Mouse (Mus musculus) hindbrain, embryonic 13.5 days (tissue): ENCODE results near the gene Robo3. TPM values are rescaled to one million over a fixed set of nuclear protein-coding genes. Genes with fewer than 3 reads are reported as not detected.

Experiments used
- ATAC-seq: fragments of 200-750 bp; cut with Nextera tagmentation; 2 replicates; pipeline ENCODE4 v1.8.0; 2017; ENCODE audit warnings: moderate TSS enrichment; ENCODE audit not compliant: low FRiP score
- H3K27ac ChIP-seq: fragments of 300-500 bp; sonication (generic); 2 replicates; pipeline ENCODE4 v1.5.1; 2015; ENCODE audit warnings: inconsistent platforms, mild to moderate bottlenecking, moderate library complexity
- H3K27me3 ChIP-seq: fragments of 300-500 bp; sonication (generic); 2 replicates; pipeline ENCODE4 v1.6.1; 2015; ENCODE audit warnings: mild to moderate bottlenecking, inconsistent platforms
- H3K36me3 ChIP-seq: fragments of 300-500 bp; sonication (generic); 2 replicates; pipeline ENCODE4 v1.6.1; 2015; ENCODE audit warnings: mild to moderate bottlenecking, inconsistent platforms
- H3K4me1 ChIP-seq: fragments of 300-500 bp; sonication (generic); replicated peaks from 2 replicates; pipeline ENCODE4 v1.6.1; 2015; ENCODE audit warnings: inconsistent platforms
- H3K4me2 ChIP-seq: fragments of 300-500 bp; sonication (generic); 2 replicates; pipeline ENCODE4 v1.6.1; 2015; ENCODE audit warnings: inconsistent platforms, mild to moderate bottlenecking, moderate library complexity
- H3K4me3 ChIP-seq: fragments of 300-500 bp; sonication (generic); 2 replicates; pipeline ENCODE4 v1.5.1; 2015; ENCODE audit warnings: mild to moderate bottlenecking, inconsistent platforms
- H3K9ac ChIP-seq: fragments of 300-500 bp; sonication (generic); 2 replicates; pipeline ENCODE4 v1.6.1; 2015; ENCODE audit warnings: mild to moderate bottlenecking, inconsistent platforms
- H3K9me3 ChIP-seq: fragments of 300-500 bp; sonication (generic); 2 replicates; pipeline ENCODE4 v1.6.1; 2016; ENCODE audit warnings: inconsistent platforms
- WGBS: fragments of 180-500 bp; shearing (Covaris S2); methylation state at CpG from one replicate; pipeline ENCODE4 v1.1.7; 2015; 5-methylcytosine and 5-hydroxymethylcytosine counted together
- polyA plus RNA-seq: library from polyadenylated mRNA; unstranded; fragments of >200 nt; fragmentation: Nextera tagmentation; extraction: Ambion mirVana; gene quantifications from 2 replicates; pipeline ENCODE4 v1.2.1, GENCODE M21; 2015

Robo3 gene
- polyA plus RNA-seq, 1 experiment from 2014 or later, result 91.3 TPM

- Histone ChIP-seq H3K27me3 (peaks cover 19% of the 10 kb centered on the region; the same call in 1 of the 2 replicates), H3K36me3 (no peaks in the 10 kb centered on the region), H3K4me2 (no peak overlapping the region), H3K4me1 (peaks cover 3% of the 10 kb centered on the region; the same call in 1 of the 2 replicates), H3K9ac (no peak overlapping the region), H3K9me3 (no peaks in the 10 kb centered on the region), H3K4me3 (no peak overlapping the region), H3K27ac (no peak overlapping the region)
- 65% methylated on average over 4 of the region's 4 CpGs for WGBS
- no peak for ATAC-seq
These were observed 14.3 kb downstream of the Robo3 start for GRCm38 (mm10) chr9:37418791-37419190.

- Histone ChIP-seq H3K27me3 (0 out of 2 replicates have a peak, but pooled peaks cover 5% of the 10 kb centered on the region), H3K4me2 (no peak overlapping the region), H3K9ac (no peak overlapping the region), H3K9me3 (no peaks in the 10 kb centered on the region), H3K27ac (no peak overlapping the region), H3K4me1 (no peaks in the 10 kb centered on the region), H3K36me3 (no peaks in the 10 kb centered on the region), H3K4me3 (no peak overlapping the region)
- no peak for ATAC-seq
- 78% methylated on average over 3 of the region's 3 CpGs for WGBS
These were observed 18.4 kb downstream of the Robo3 start for GRCm38 (mm10) chr9:37414666-37415065.

GRCm38 (mm10) chr9:37412989-37413388 lies 20.1 kb downstream of the Robo3 start:
- H3K4me1 ChIP-seq, result peaks cover 5% of the 10 kb centered on the region
- no peaks in the 10 kb centered on the region for H3K9me3 ChIP-seq
- 54% methylated on average over 3 of the region's 3 CpGs for WGBS
- no peaks in the 10 kb centered on the region for H3K36me3 ChIP-seq
- H3K27ac ChIP-seq, result no peak overlapping the region
- 0 out of 2 replicates have a peak, but pooled peaks cover 3% of the 10 kb centered on the region for H3K27me3 ChIP-seq
- H3K9ac ChIP-seq, result no peak overlapping the region
- ATAC-seq, result no peak
- H3K4me2 ChIP-seq, result no peak overlapping the region
- H3K4me3 ChIP-seq, result no peak overlapping the region

- Histone ChIP-seq H3K9me3 (no peaks in the 10 kb centered on the region), H3K9ac (no peak overlapping the region), H3K4me2 (no peak overlapping the region), H3K4me1 (peaks cover 11% of the 10 kb centered on the region), H3K36me3 (no peaks in the 10 kb centered on the region), H3K4me3 (no peak overlapping the region), H3K27me3 (0 out of 2 replicates have a peak, but pooled peaks cover 3% of the 10 kb centered on the region), H3K27ac (no peak overlapping the region)
- no peak for ATAC-seq
- WGBS, result 78% methylated on average over 8 of the region's 8 CpGs
These were observed 23.2 kb downstream of the Robo3 start for GRCm38 (mm10) chr9:37409698-37410445.

GRCm38 (mm10) chr9:37407850-37408502 lies 25.1 kb downstream of the Robo3 start:
- peak overlapping the region; percentile 15 for H3K4me3 ChIP-seq
- 0 out of 2 replicates have a peak, but pooled peaks cover 3% of the 10 kb centered on the region for H3K27me3 ChIP-seq
- 8% methylated on average over 19 of the region's 19 CpGs for WGBS
- H3K9me3 ChIP-seq, result no peaks in the 10 kb centered on the region
- H3K4me2 ChIP-seq, result peak overlapping the region; percentile 44
- H3K4me1 ChIP-seq, result peaks cover 11% of the 10 kb centered on the region
- no peaks in the 10 kb centered on the region for H3K36me3 ChIP-seq
- no peak overlapping the region; the same call in 1 of the 2 replicates for H3K9ac ChIP-seq
- no peak overlapping the region for H3K27ac ChIP-seq
- peak; percentile 71 for ATAC-seq

GRCm38 (mm10) chr9:37406372-37406771 lies 26.7 kb downstream of the Robo3 start:
- ATAC-seq, result peak; percentile 54
- 0% methylated on average over 1 of the region's 1 CpGs for WGBS

GRCm38 (mm10) chr9:37403011-37403410 lies 30.0 kb downstream of the Robo3 start:
- no peaks in the 10 kb centered on the region for H3K9me3 ChIP-seq
- no peaks in the 10 kb centered on the region for H3K36me3 ChIP-seq
- no peak overlapping the region for H3K27ac ChIP-seq
- H3K4me2 ChIP-seq, result no peak overlapping the region
- no peak for ATAC-seq
- H3K4me1 ChIP-seq, result peaks cover 6% of the 10 kb centered on the region
- no peaks in the 10 kb centered on the region for H3K27me3 ChIP-seq
- H3K9ac ChIP-seq, result no peak overlapping the region
- no peak overlapping the region for H3K4me3 ChIP-seq
- 91% methylated on average over 7 of the region's 7 CpGs for WGBS

More at GRCm38 (mm10) chr9:37406372-37406771, 26.7 kb downstream of the Robo3 start:
- Histone ChIP-seq H3K4me3 (no peak overlapping the region), H3K27me3 (0 out of 2 replicates have a peak, but pooled peaks cover 3% of the 10 kb centered on the region), H3K27ac (no peak overlapping the region), H3K36me3 (no peaks in the 10 kb centered on the region), H3K9me3 (no peaks in the 10 kb centered on the region), H3K4me1 (peaks cover 11% of the 10 kb centered on the region), H3K9ac (no peak overlapping the region), H3K4me2 (no peak overlapping the region)

GRCm38 (mm10) chr9:37402501-37402900 lies 30.5 kb downstream of the Robo3 start:
- Histone ChIP-seq H3K4me1 (peaks cover under 1% of the 10 kb centered on the region; the same call in 1 of the 2 replicates), H3K9ac (no peak overlapping the region), H3K36me3 (no peaks in the 10 kb centered on the region), H3K4me2 (no peak overlapping the region), H3K9me3 (no peaks in the 10 kb centered on the region), H3K27me3 (no peaks in the 10 kb centered on the region), H3K4me3 (no peak overlapping the region), H3K27ac (no peak overlapping the region)
- no peak for ATAC-seq
- WGBS, result 87% methylated on average over 7 of the region's 7 CpGs

GRCm38 (mm10) chr9:37401802-37402201 lies 31.2 kb downstream of the Robo3 start, which contains the start of gene Robo4:
TSS of gene Robo4 (plus strand) at chr9:37401897.
- no peaks in the 10 kb centered on the region for H3K27me3 ChIP-seq
- H3K9ac ChIP-seq, result 0 out of 2 replicates have a peak within 1 kb of the TSS, but pooled peaks have one; percentile 10
- H3K36me3 ChIP-seq, result no peaks in the 10 kb centered on the region
- no peaks in the 10 kb centered on the region for H3K4me1 ChIP-seq
- H3K9me3 ChIP-seq, result no peaks in the 10 kb centered on the region
- WGBS, result 21% methylated on average over 7 of the region's 7 CpGs
- peak within 1 kb of the TSS; percentile 30; the same call in 1 of the 2 replicates for H3K27ac ChIP-seq
- ATAC-seq, result no peak
- H3K4me3 ChIP-seq, result no peak within 1 kb of the TSS
- no peak within 1 kb of the TSS for H3K4me2 ChIP-seq

- no peaks in the 10 kb centered on the region for H3K4me1 ChIP-seq
- no peak overlapping the region for H3K4me2 ChIP-seq
- no peak for ATAC-seq
- 46% methylated on average over 2 of the region's 2 CpGs for WGBS
- H3K36me3 ChIP-seq, result no peaks in the 10 kb centered on the region
- 0 out of 2 replicates have a peak overlapping the region, but pooled peaks have one; percentile 10 for H3K9ac ChIP-seq
- no peaks in the 10 kb centered on the region for H3K27me3 ChIP-seq
- H3K4me3 ChIP-seq, result no peak overlapping the region
- H3K9me3 ChIP-seq, result no peaks in the 10 kb centered on the region
- H3K27ac ChIP-seq, result no peak overlapping the region
These were observed 32.5 kb downstream of the Robo3 start for GRCm38 (mm10) chr9:37400585-37400984.

GRCm38 (mm10) chr9:37393482-37394131 lies 39.4 kb downstream of the Robo3 start:
- no peak for ATAC-seq
- H3K36me3 ChIP-seq, result no peaks in the 10 kb centered on the region
- no peaks in the 10 kb centered on the region for H3K9me3 ChIP-seq
- H3K4me2 ChIP-seq, result no peak overlapping the region
- H3K4me3 ChIP-seq, result no peak overlapping the region
- no peaks in the 10 kb centered on the region for H3K27me3 ChIP-seq
- H3K9ac ChIP-seq, result no peak overlapping the region
- H3K4me1 ChIP-seq, result no peaks in the 10 kb centered on the region
- 78% methylated on average over 8 of the region's 8 CpGs for WGBS
- H3K27ac ChIP-seq, result no peak overlapping the region

GRCm38 (mm10) chr9:37392071-37392470 lies 41.0 kb downstream of the Robo3 start:
- no peak overlapping the region for H3K4me3 ChIP-seq
- H3K4me2 ChIP-seq, result no peak overlapping the region
- no peaks in the 10 kb centered on the region for H3K36me3 ChIP-seq
- H3K9me3 ChIP-seq, result no peaks in the 10 kb centered on the region
- no peak overlapping the region for H3K9ac ChIP-seq
- H3K27me3 ChIP-seq, result 0 out of 2 replicates have a peak, but pooled peaks cover 1% of the 10 kb centered on the region
- no peaks in the 10 kb centered on the region for H3K4me1 ChIP-seq
- no peak overlapping the region for H3K27ac ChIP-seq
- WGBS, result 53% methylated on average over 2 of the region's 2 CpGs
- no peak for ATAC-seq
